Mouse (Mus musculus) kidney, embryonic 16.5 days (tissue): Measurements from ENCODE around the gene Slc30a5. TPM values are rescaled to one million over a fixed set of nuclear protein-coding genes. Genes with fewer than 3 reads are reported as not detected.
"Not testable (repeated sequence)": the region's sequence is repeated elsewhere in the genome, so short reads cannot be mapped to it uniquely, and the experiment has no call there.

Experiments
- ATAC-seq: fragments of 200-750 bp; cut with Nextera tagmentation; 2 replicates; pipeline ENCODE4 v1.8.0; 2017; ENCODE audit warnings: moderate TSS enrichment; ENCODE audit not compliant: low FRiP score, low TSS enrichment
- H3K27ac ChIP-seq: fragments of 300-500 bp; sonication (generic); 2 replicates; pipeline ENCODE4 v1.5.1; 2014; ENCODE audit warnings: low read length
- H3K27me3 ChIP-seq: fragments of 300-500 bp; sonication (generic); 2 replicates; pipeline ENCODE4 v1.6.1; 2014; ENCODE audit warnings: low read length, control low read depth, mixed read lengths; ENCODE audit not compliant: insufficient read depth
- H3K36me3 ChIP-seq: fragments of 300-500 bp; sonication (generic); 2 replicates; pipeline ENCODE4 v1.6.1; 2014; ENCODE audit warnings: low read length, control low read depth, mixed read lengths; ENCODE audit not compliant: insufficient read depth
- H3K4me1 ChIP-seq: fragments of 300-500 bp; sonication (generic); 2 replicates; pipeline ENCODE4 v1.6.1; 2014; ENCODE audit warnings: low read length, control low read depth, mixed read lengths; ENCODE audit not compliant: insufficient read depth
- H3K4me2 ChIP-seq: fragments of 300-500 bp; sonication (generic); replicated peaks from 2 replicates; pipeline ENCODE4 v1.6.1; 2014; ENCODE audit warnings: low read depth, low read length
- H3K4me3 ChIP-seq: fragments of 300-500 bp; sonication (generic); 2 replicates; pipeline ENCODE4 v1.5.1; 2014; ENCODE audit warnings: mild to moderate bottlenecking, low read length
- H3K9ac ChIP-seq: fragments of 300-500 bp; sonication (generic); replicated peaks from 2 replicates; pipeline ENCODE4 v1.6.1; 2014; ENCODE audit warnings: low read length
- H3K9me3 ChIP-seq: fragments of 300-500 bp; sonication (generic); 2 replicates; pipeline ENCODE4 v1.6.1; 2016; ENCODE audit warnings: low read length, control low read depth
- WGBS: fragments of 180-500 bp; shearing (Covaris S2); extraction: QIAGEN DNeasy Blood & Tissue Kit; methylation state at CpG from one replicate; pipeline ENCODE4 v1.1.7; 2014; 5-methylcytosine and 5-hydroxymethylcytosine counted together
- polyA plus RNA-seq: library from polyadenylated mRNA; unstranded; fragments of >200 nt; fragmentation: Nextera tagmentation; extraction: Ambion mirVana; gene quantifications from 2 replicates; pipeline ENCODE4 v1.2.1, GENCODE M21; 2015

Slc30a5 gene
- polyA plus RNA-seq, 1 experiment from 2014 or later: 55.5 TPM

DNA sequence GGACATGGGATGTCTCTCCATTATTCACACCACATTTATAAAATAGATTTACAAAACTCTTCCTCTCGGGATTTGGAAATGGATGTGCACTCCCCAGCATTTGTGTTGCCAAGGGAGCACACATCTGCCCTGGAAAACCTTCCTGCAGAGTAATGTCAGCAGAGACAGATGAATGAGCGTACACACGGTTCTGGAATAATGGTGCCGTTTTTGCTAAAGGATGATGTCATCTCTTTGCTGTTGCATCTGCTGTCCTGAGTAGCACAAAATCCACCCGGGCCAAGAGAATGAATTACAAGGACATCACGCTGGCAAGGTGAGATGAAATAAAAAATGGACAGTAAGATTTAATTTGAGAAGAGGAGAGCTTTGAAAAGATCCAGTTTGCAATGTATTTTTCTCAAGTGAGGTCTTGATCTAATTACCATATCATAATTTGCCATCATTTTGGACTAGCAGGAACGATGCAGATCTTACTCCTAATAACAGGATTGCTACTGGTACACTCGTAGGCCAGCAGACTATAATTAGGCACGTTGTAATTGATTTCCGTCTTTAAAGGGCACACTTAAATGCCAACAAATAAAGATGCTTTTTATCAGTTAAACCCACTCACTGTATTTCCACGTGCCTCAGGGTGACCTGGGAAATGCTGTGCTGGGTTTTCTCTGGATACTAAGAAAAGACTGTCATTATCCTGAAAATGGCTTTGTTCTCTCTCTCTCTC is 38.4 kb upstream of the Slc30a5 start:
- no peak overlapping the region for H3K27ac ChIP-seq
- no peak overlapping the region for H3K4me3 ChIP-seq
- no peak overlapping the region for H3K9ac ChIP-seq
- H3K4me1 ChIP-seq: peaks cover 13% of the 10 kb centered on the region
- WGBS: 64% methylated on average over 11 of the region's 11 CpGs
- H3K4me2 ChIP-seq: no peak overlapping the region
- no peaks in the 10 kb centered on the region for H3K27me3 ChIP-seq
- ATAC-seq: no peak
- H3K9me3 ChIP-seq: no peaks in the 10 kb centered on the region
- H3K36me3 ChIP-seq: no peaks in the 10 kb centered on the region

DNA sequence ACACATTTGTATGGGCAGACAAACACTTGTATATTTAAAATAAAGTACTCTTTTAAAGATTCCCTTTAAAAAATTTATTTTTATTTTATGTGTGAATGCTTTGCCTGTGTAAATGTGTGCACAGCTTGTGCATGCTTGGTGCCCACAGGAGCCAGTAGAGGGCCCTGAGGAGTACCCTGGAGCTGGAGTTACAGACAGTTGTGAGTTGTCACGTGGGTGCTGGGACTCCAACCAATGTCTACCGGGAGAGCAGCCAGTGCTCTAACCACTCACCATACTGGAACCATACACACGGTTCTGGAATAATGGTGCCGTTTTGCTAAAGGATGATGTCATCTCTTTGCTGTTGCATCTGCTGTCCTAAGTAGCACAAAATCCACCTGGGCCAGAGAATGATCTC is 36.6 kb upstream of the Slc30a5 start:
- WGBS: 74% methylated on average over 4 of the region's 4 CpGs
- no peak for ATAC-seq
- H3K27ac ChIP-seq: no peak overlapping the region
- H3K4me2 ChIP-seq: no peak overlapping the region
- no peaks in the 10 kb centered on the region for H3K36me3 ChIP-seq
- no peaks in the 10 kb centered on the region for H3K27me3 ChIP-seq
- H3K4me3 ChIP-seq: no peak overlapping the region
- H3K9ac ChIP-seq: no peak overlapping the region
- no peaks in the 10 kb centered on the region for H3K9me3 ChIP-seq
- peaks cover 20% of the 10 kb centered on the region for H3K4me1 ChIP-seq

DNA sequence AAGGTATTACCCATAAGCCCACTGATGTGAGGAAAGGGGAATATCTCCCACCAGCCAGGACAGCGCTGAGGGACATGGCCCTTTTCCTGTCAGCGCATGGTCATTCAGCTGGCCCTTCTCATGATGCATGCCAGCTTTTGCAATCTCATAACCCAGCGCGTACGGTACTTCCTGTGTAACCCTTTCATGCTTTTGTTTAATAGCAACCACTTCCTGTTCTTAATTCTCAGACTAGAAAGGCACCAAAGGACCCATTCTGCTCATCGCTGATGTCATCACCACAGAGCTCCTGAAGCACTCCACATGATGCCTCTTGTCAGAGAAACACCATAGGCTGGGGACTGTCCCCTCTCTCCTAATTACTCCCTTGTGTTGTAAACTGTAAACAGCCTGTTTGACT is 33.1 kb upstream of the Slc30a5 start:
- no peaks in the 10 kb centered on the region for H3K9me3 ChIP-seq
- H3K27me3 ChIP-seq: no peaks in the 10 kb centered on the region
- H3K4me2 ChIP-seq: no peak overlapping the region
- peaks cover 20% of the 10 kb centered on the region for H3K4me1 ChIP-seq
- 0 out of 2 replicates have a peak, but pooled peaks have one; percentile 31 for ATAC-seq
- no peak overlapping the region for H3K27ac ChIP-seq
- no peaks in the 10 kb centered on the region for H3K36me3 ChIP-seq
- H3K9ac ChIP-seq: no peak overlapping the region
- WGBS: 64% methylated on average over 6 of the region's 6 CpGs
- H3K4me3 ChIP-seq: no peak overlapping the region

DNA sequence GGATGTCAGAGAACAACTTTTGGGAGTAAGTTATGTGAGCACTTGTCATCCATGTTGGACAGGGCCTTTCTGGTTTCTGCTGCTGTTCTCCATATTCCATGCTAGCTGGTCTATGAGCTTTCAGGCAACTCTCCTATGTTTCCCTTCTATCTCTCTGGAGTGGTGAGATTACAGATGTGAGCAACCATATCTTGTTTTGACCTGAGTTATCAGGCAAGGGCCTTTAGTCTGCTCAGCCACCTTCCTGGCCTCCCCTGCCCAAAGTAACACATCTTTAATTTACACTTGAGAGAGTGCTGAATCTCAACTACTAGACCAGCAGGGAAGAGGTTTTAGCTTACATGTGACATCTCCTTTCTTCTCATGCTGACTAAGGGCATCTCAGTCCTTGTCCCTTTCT is 32.5 kb upstream of the Slc30a5 start:
- Histone ChIP-seq H3K27ac (no peak overlapping the region), H3K9me3 (no peaks in the 10 kb centered on the region), H3K9ac (no peak overlapping the region), H3K27me3 (no peaks in the 10 kb centered on the region), H3K4me3 (no peak overlapping the region), H3K36me3 (no peaks in the 10 kb centered on the region), H3K4me2 (no peak overlapping the region), H3K4me1 (peaks cover 20% of the 10 kb centered on the region)
- no peak for ATAC-seq

DNA sequence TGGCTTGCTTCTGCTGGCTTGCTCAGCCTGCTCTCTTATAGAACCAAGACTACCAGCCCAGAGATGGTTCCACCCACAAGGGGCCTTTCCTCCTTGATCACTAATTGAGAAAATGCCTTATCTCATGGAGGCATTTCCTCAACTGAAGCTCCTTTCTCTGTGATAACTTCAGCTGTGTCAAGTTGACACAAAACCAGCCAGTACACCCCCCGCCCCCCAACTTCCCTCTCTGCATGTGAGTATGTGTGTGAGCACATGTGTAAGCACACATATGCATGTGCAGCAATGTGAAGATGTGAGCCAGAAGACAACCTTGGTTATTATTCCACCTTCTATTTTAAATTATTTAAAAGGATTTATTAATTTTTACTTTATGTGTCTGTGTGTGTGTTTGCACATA is 30.7 kb upstream of the Slc30a5 start:
- not testable (repeated sequence) for H3K27ac ChIP-seq, H3K4me3 ChIP-seq, ATAC-seq, H3K27me3 ChIP-seq, H3K4me2 ChIP-seq, H3K9me3 ChIP-seq, H3K9ac ChIP-seq, H3K36me3 ChIP-seq
- peaks cover 25% of the 10 kb centered on the region for H3K4me1 ChIP-seq
- WGBS: 95% methylated on average over 1 of the region's 1 CpGs

DNA sequence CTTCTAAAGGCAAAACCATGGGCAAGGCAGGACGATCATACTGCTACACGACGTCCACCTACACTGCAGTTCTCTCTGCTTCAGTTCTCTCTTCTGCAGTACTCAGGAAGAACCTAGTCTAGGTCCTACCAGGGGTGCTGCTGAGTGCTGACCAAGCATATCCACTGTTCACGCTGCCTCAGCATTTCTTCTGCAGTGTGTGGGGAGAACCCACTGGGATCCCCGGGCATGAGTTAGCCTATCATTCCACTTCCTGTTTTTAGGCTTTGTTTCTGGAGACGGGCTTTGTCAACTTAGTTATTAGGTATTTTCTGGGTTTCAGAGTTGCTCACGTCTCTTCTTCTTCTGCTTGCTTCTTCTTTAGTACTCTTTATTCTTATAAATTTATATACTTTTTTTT is 25.9 kb upstream of the Slc30a5 start:
- 0 out of 2 replicates have a peak, but pooled peaks have one; percentile 35 for ATAC-seq
- Histone ChIP-seq H3K4me2 (no peak overlapping the region), H3K27ac (peak overlapping the region; percentile 32; the same call in 1 of the 2 replicates), H3K27me3 (no peaks in the 10 kb centered on the region), H3K9ac (no peak overlapping the region), H3K4me1 (0 out of 2 replicates have a peak, but pooled peaks cover 6% of the 10 kb centered on the region), H3K9me3 (no peaks in the 10 kb centered on the region), H3K36me3 (no peaks in the 10 kb centered on the region), H3K4me3 (no peak overlapping the region)
- WGBS: 78% methylated on average over 7 of the region's 7 CpGs

DNA sequence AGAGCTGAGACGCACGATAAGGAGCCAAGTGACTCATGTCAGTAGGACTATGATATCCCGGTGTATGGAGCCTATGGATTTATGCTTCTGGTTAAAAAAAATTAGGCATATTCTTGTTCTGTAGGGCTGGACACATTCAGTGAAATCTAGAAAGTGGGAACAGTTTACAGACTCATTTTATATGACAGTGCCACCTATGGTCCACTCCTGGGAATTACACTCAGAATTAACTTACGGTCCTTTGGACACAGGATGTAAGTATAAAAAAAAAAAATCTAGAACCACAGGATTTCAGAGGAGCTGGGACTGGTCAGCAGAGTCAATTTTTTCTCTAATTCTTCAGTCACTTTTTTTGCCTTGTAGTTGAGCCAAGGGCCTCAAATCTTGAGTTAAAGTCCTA is 20.9 kb upstream of the Slc30a5 start:
- 52% methylated on average over 4 of the region's 4 CpGs for WGBS
- H3K36me3 ChIP-seq: no peaks in the 10 kb centered on the region
- no peak overlapping the region for H3K4me2 ChIP-seq
- H3K9ac ChIP-seq: no peak overlapping the region
- no peak overlapping the region for H3K4me3 ChIP-seq
- H3K27ac ChIP-seq: no peak overlapping the region
- H3K9me3 ChIP-seq: no peaks in the 10 kb centered on the region
- no peaks in the 10 kb centered on the region for H3K27me3 ChIP-seq
- no peaks in the 10 kb centered on the region for H3K4me1 ChIP-seq
- ATAC-seq: peak; percentile 31; the same call in 1 of the 2 replicates

DNA sequence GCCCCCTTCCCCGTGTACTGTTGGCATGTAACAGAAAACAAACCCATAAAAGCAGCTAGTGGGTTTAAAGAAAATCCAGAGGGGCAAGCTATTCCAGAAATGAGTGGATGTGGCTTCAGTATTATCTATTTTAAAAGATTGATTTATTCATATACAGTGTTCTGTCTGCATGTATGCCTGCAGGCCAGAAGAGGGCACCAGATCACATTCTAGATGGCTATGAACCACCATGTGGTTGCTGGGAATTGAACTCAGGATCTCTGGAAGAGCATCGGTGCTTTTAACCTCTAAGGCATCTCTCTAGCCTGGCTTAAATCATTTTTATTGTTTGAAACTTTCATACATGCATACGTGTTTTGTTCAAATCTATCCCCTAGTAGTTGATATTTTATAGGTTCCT is 19.9 kb upstream of the Slc30a5 start:
- Histone ChIP-seq H3K27me3 (no peaks in the 10 kb centered on the region), H3K9ac (no peak overlapping the region), H3K9me3 (no peaks in the 10 kb centered on the region), H3K36me3 (no peaks in the 10 kb centered on the region), H3K4me1 (no peaks in the 10 kb centered on the region), H3K27ac (no peak overlapping the region), H3K4me3 (no peak overlapping the region), H3K4me2 (no peak overlapping the region)
- no peak for ATAC-seq
- whole genome bisulfite sequencing: 79% methylated on average over 3 of the region's 3 CpGs

DNA sequence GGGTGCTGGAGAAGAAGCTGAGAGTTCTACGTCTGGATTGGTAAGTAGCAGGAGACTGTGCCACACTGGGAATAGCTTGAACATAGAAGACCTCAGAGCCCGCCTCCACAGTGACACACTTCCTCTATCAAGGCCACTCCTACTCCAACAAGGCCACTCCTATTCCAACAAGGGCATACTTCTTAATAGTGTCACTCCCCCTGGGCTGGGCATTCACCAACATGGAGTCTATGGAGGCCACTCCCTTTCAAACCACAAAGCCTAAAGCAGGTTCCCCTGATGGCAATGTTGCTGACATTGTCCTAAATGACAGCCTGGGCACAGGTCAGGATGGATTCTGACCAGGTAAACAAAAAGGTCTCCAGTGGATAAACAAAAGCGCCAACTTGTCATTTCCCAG is 15.9 kb upstream of the Slc30a5 start:
- no peak for ATAC-seq
- no peak overlapping the region for H3K9ac ChIP-seq

DNA sequence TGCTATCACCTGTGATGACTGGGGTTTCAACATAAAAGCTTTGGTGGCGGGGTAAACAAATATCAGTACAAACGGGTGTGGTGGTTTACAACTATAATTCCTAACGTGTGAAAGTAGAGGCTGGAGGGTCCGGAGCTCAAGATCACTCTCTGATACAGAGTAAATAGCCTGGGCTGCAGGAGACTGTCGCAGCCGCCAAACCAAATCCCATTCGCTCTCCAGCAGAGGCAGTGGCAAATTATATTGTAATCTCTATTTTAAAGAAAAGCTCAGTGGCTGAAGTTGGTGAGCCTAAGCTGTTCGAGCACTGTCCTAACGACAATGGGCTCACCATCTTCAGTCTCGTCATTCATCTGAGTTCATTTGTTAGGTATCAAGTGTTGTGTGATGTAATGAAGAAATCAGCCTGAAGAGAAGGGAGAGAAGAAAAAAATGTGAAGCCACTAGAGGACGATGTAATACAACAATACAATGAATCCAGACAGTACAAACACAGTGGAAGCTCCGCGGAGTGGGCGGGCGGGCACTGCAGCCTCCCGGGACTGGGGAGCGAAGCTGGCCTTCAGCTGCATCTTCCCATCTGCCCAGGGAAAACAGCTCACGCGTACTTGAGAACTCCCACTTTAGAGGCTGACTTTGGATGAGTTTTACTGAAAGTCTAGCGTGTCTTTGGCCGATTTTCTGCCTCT is 13.8 kb upstream of the Slc30a5 start:
- ATAC-seq: peak; percentile 66
- peaks cover 7% of the 10 kb centered on the region; the same call in 1 of the 2 replicates for H3K4me1 ChIP-seq
- 32% methylated on average over 21 of the region's 21 CpGs for WGBS
- H3K27ac ChIP-seq: no peak overlapping the region
- H3K36me3 ChIP-seq: no peaks in the 10 kb centered on the region
- H3K9me3 ChIP-seq: 0 out of 2 replicates have a peak, but pooled peaks cover under 1% of the 10 kb centered on the region
- H3K9ac ChIP-seq: peak overlapping the region; percentile 50; the same call in 1 of the 2 replicates
- H3K4me2 ChIP-seq: peak overlapping the region; percentile 51
- no peaks in the 10 kb centered on the region for H3K27me3 ChIP-seq
- H3K4me3 ChIP-seq: peak overlapping the region; percentile 19

More for the DNA sequence above, 15.9 kb upstream of the Slc30a5 start:
- no peaks in the 10 kb centered on the region for H3K9me3 ChIP-seq
- H3K4me1 ChIP-seq: no peaks in the 10 kb centered on the region
- H3K4me3 ChIP-seq: no peak overlapping the region
- no peaks in the 10 kb centered on the region for H3K36me3 ChIP-seq
- no peak overlapping the region for H3K4me2 ChIP-seq
- H3K27me3 ChIP-seq: no peaks in the 10 kb centered on the region
- H3K27ac ChIP-seq: no peak overlapping the region
- 91% methylated on average over 3 of the region's 3 CpGs for WGBS
